Mouse (Mus musculus) kidney, embryonic 14.5 days (tissue): ENCODE data around the gene Dcaf15. TPM values are rescaled to one million over a fixed set of nuclear protein-coding genes. Genes with fewer than 3 reads are reported as not detected.

ENCODE experiments used
- ATAC-seq: fragments of 200-750 bp; cut with Nextera tagmentation; 2 replicates; pipeline ENCODE4 v1.8.0; 2017; ENCODE audit warnings: moderate number of reproducible peaks, mild to moderate bottlenecking, moderate TSS enrichment, moderate library complexity; ENCODE audit not compliant: low FRiP score, low TSS enrichment
- H3K27ac ChIP-seq: fragments of 300-500 bp; sonication (generic); 2 replicates; pipeline ENCODE4 v1.5.1; 2014; ENCODE audit warnings: low read depth, mild to moderate bottlenecking, low read length, moderate library complexity, mixed read lengths
- H3K27me3 ChIP-seq: fragments of 300-500 bp; sonication (generic); 2 replicates; pipeline ENCODE4 v1.6.1; 2014; ENCODE audit warnings: mild to moderate bottlenecking, low read length; ENCODE audit not compliant: control insufficient read depth, insufficient read depth
- H3K36me3 ChIP-seq: fragments of 300-500 bp; sonication (generic); 2 replicates; pipeline ENCODE4 v1.6.1; 2014; ENCODE audit warnings: low read length, mixed read lengths; ENCODE audit not compliant: control insufficient read depth, insufficient read depth
- H3K4me1 ChIP-seq: fragments of 300-500 bp; sonication (generic); 2 replicates; pipeline ENCODE4 v1.6.1; 2014; ENCODE audit warnings: low read length, mixed read lengths; ENCODE audit not compliant: control insufficient read depth, insufficient read depth
- H3K4me2 ChIP-seq: fragments of 300-500 bp; sonication (generic); replicated peaks from 2 replicates; pipeline ENCODE4 v1.6.1; 2014; ENCODE audit warnings: low read depth, mild to moderate bottlenecking, low read length
- H3K4me3 ChIP-seq: fragments of 300-500 bp; sonication (generic); 2 replicates; pipeline ENCODE4 v1.5.1; 2014; ENCODE audit warnings: mild to moderate bottlenecking, low read length
- H3K9ac ChIP-seq: fragments of 300-500 bp; sonication (generic); 2 replicates; pipeline ENCODE4 v1.6.1; 2014; ENCODE audit warnings: low read depth, mild to moderate bottlenecking, low read length, moderate library complexity
- H3K9me3 ChIP-seq: fragments of 300-500 bp; sonication (generic); 2 replicates; pipeline ENCODE4 v1.6.1; 2016; ENCODE audit warnings: low read length; ENCODE audit not compliant: control insufficient read depth
- WGBS: fragments of 180-500 bp; shearing (Covaris S2); extraction: QIAGEN DNeasy Blood & Tissue Kit; methylation state at CpG from one replicate; pipeline ENCODE4 v1.1.7; 2014; 5-methylcytosine and 5-hydroxymethylcytosine counted together
- polyA plus RNA-seq: library from polyadenylated mRNA; unstranded; fragments of >200 nt; fragmentation: Nextera tagmentation; extraction: Ambion mirVana; gene quantifications from 2 replicates; pipeline ENCODE4 v1.2.1, GENCODE M21; 2014

Dcaf15 gene
- polyA plus RNA-seq, 1 experiment from 2014 or later = 10.4 TPM

DNA sequence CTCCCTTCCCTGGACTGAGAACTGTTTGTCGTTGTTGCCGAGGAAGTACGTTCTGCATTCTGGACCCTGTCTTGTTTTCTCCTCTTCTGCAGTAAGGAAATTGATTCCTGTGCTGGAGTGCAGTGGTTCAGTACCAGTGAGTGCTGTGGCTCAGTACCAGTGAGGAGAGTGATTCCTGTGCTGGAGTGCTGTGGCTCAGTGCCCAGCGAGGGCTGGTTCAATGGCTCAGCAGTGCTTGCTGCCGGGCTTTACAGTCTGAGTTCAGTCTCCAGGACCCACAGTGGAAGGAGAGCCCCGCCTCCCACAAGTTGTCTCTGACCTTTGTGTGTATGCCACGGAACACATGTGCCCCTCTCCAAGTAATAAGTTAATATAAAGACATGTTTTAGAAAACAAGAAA, 17.4 kb downstream of the Dcaf15 start:
- 88% methylated on average over 7 of the region's 7 CpGs for WGBS
- ATAC-seq = no peak
- peaks cover 75% of the 10 kb centered on the region for H3K36me3 ChIP-seq
- no peaks in the 10 kb centered on the region for H3K27me3 ChIP-seq
- no peaks in the 10 kb centered on the region for H3K9me3 ChIP-seq
- H3K4me3 ChIP-seq = no peak overlapping the region
- no peak overlapping the region for H3K27ac ChIP-seq
- no peaks in the 10 kb centered on the region for H3K4me1 ChIP-seq
- H3K4me2 ChIP-seq = no peak overlapping the region
- no peak overlapping the region for H3K9ac ChIP-seq

DNA sequence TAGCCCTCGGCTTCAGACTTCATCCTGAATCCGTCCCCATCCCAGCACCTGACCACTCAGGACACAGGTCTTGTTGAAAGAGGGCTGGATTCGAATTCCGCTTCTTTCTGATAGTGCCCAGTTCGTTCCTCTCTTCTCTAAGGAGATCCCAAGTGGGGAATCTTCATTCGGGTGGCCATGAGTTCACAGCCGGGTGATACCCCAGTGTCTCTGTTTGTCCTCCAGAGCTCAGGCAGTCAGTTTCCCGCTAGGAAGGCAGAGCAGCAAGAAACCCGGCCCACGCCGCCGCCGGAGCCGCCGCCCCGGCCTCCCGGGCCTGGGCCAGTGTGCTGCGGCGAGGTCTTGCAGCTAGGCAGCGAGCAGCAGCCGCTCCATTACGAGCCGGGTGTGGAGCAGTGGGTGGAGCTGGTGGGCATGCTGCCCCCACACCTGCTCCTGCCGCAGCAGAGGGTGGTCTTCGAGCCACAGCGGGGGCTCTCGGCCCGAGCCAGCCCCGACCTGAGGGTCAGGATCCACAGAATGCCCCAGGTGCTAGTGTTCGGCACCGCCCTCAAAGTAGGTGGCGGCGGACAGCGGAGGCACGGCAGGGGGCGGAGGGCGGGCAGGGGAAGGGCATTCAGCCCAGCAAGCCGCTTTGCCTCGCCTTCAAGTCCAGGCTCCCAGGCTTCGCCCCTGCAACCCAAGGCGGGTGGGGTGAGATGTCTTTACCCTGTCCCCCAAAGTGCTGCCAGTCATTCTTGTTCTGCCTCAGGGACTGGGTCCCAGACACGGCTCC, 20.0 kb downstream of the Dcaf15 start:
- H3K9ac ChIP-seq = no peak overlapping the region
- no peaks in the 10 kb centered on the region for H3K4me1 ChIP-seq
- peaks cover 79% of the 10 kb centered on the region for H3K36me3 ChIP-seq
- no peaks in the 10 kb centered on the region for H3K27me3 ChIP-seq
- no peak for ATAC-seq
- no peak overlapping the region for H3K27ac ChIP-seq
- no peaks in the 10 kb centered on the region for H3K9me3 ChIP-seq
- WGBS = 50% methylated on average over 42 of the region's 42 CpGs
- H3K4me2 ChIP-seq = no peak overlapping the region
- H3K4me3 ChIP-seq = no peak overlapping the region

DNA sequence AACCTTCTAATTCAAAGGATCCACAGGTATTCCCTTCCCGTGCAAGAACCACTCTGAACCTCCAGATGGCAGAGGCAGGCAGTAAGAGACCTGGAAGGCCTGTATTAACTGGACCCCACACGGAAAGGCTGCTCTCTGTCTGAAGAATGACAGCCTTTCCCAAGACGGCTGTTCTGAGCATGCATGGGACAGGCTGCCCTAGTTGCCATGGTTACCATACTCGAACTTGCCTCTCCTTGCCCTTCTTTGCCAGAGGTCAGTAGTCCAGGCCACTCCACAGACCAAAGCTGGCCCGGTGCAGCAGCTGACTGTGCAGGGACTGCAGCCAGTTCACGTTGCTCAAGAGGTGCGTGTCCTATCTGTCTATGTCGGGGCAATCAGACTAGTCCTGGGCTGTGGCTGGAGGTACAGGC, 20.7 kb downstream of the Dcaf15 start:
- Histone ChIP-seq H3K9ac (no peak overlapping the region), H3K36me3 (peaks cover 72% of the 10 kb centered on the region), H3K27ac (no peak overlapping the region), H3K4me2 (no peak overlapping the region), H3K27me3 (no peaks in the 10 kb centered on the region), H3K9me3 (no peaks in the 10 kb centered on the region), H3K4me3 (no peak overlapping the region), H3K4me1 (no peaks in the 10 kb centered on the region)
- WGBS = 39% methylated on average over 8 of the region's 8 CpGs
- ATAC-seq = 0 out of 2 replicates have a peak, but pooled peaks have one; percentile 22

DNA sequence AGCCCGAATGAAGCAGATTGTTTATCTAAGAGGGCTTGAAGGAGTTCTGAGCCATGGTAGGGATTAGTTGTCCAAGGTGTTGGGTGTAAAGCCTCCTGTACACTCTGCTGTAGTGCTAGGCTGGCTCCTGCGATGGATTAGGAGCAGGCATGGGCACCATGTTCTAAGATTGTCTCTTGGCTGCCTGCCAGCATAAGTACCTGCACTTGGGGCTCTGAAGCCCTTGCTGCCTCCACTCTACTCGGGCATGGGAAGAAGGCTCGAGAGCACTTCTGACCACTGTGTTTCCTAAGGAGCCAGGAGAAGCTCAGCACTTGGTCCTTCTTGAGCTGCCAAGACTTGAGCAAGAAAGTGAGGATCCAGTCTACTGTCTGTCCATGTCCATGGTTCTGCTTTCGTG, 25.4 kb downstream of the Dcaf15 start:
- ATAC-seq = no peak
- H3K9ac ChIP-seq = no peak overlapping the region
- H3K36me3 ChIP-seq = peaks cover 53% of the 10 kb centered on the region
- 82% methylated on average over 5 of the region's 5 CpGs for WGBS
- no peak overlapping the region for H3K4me2 ChIP-seq
- no peaks in the 10 kb centered on the region for H3K4me1 ChIP-seq
- H3K27me3 ChIP-seq = no peaks in the 10 kb centered on the region
- no peaks in the 10 kb centered on the region for H3K9me3 ChIP-seq
- H3K27ac ChIP-seq = no peak overlapping the region
- no peak overlapping the region for H3K4me3 ChIP-seq

DNA sequence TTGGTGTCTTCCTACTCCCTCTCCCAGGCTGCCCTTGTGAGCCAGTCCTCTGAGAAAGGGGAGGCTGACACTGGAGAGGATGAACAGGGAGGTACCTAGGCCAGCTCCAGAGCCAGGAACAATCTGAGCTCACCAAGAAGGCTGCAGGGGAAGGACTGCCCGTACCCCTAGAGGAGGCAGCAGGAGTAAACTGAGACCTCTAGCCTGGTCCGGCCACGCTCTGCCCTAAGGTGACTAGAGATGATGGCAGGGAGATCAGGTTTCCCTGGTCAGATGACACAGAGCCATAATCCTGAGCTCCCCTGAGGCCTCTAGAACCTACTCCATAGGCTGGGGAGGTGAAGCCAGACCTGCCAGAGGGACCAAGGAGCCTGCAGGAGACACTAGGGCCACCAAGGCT, 27.7 kb downstream of the Dcaf15 start:
- Histone ChIP-seq H3K4me2 (no peak overlapping the region), H3K4me3 (no peak overlapping the region), H3K9ac (no peak overlapping the region), H3K4me1 (peaks cover 9% of the 10 kb centered on the region), H3K9me3 (no peaks in the 10 kb centered on the region), H3K27me3 (no peaks in the 10 kb centered on the region), H3K36me3 (peaks cover 32% of the 10 kb centered on the region), H3K27ac (no peak overlapping the region)
- ATAC-seq = no peak
- 28% methylated on average over 3 of the region's 3 CpGs for WGBS

DNA sequence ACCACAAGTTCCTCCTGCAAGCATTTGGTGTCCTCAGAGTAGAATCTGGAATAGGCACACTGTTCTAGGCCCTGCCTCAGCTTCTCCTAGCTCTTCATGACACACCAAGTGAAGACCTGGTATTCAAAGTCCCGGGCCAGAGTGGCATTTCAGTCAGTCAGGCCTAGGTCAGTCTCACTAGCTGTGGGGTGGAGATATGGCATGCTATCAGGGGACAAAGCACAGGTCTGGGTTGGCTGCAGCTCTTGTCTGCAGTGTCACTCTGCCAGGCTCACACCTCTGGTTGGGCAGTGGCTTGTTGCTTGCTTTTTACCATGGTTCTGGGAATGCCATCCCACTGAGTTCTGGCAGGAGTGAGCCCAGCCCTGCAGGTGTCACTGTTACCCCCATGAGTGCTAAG, 28.2 kb downstream of the Dcaf15 start:
- H3K27ac ChIP-seq = no peak overlapping the region
- H3K4me2 ChIP-seq = no peak overlapping the region
- H3K4me1 ChIP-seq = peaks cover 9% of the 10 kb centered on the region
- WGBS = 87% methylated on average over 1 of the region's 1 CpGs
- ATAC-seq = no peak
- no peak overlapping the region for H3K9ac ChIP-seq
- no peaks in the 10 kb centered on the region for H3K9me3 ChIP-seq
- no peaks in the 10 kb centered on the region for H3K27me3 ChIP-seq
- peaks cover 30% of the 10 kb centered on the region for H3K36me3 ChIP-seq
- H3K4me3 ChIP-seq = no peak overlapping the region

DNA sequence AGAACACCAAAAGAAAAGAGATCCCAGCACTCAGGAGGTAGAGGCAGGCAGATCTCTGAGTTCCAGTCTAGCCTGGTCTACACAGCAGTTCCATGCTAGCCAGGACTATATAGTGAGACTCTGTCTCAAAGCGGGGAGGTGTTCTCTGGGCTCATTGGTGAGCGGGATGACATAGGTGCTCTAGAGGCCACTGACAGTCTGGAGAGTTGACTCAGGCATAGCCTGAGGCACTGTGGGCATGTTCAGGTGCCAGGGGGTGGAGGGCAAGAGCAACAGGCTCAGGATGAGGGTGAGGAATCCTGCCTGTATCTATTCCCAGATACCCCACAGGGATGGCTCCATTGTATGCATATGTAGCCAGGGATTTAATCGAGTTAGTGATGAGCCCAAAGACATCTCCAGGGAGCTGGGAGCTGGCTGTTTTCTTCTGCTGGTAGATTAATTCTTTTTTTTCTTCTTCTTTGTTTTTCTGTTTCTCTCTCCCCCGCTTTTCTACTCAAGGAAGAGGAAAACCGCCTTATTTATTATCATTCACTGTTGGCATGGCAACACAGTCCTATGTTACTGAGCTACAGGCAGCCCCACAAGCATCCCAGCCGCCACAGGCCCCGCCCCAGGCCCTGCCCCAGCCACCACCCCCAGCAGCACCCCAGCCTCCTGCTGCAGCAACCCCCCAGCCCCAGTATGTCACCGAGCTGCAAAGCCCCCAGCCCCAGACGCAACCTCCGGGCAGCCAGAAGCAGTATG, 31.2 kb downstream of the Dcaf15 start:
- peaks cover 12% of the 10 kb centered on the region; the same call in 1 of the 2 replicates for H3K36me3 ChIP-seq
- H3K27ac ChIP-seq = no peak overlapping the region
- H3K9ac ChIP-seq = no peak overlapping the region
- H3K9me3 ChIP-seq = no peaks in the 10 kb centered on the region
- no peak for ATAC-seq
- no peak overlapping the region for H3K4me3 ChIP-seq
- H3K4me2 ChIP-seq = no peak overlapping the region
- peaks cover 25% of the 10 kb centered on the region for H3K4me1 ChIP-seq
- WGBS = 58% methylated on average over 10 of the region's 10 CpGs
- H3K27me3 ChIP-seq = no peaks in the 10 kb centered on the region

DNA sequence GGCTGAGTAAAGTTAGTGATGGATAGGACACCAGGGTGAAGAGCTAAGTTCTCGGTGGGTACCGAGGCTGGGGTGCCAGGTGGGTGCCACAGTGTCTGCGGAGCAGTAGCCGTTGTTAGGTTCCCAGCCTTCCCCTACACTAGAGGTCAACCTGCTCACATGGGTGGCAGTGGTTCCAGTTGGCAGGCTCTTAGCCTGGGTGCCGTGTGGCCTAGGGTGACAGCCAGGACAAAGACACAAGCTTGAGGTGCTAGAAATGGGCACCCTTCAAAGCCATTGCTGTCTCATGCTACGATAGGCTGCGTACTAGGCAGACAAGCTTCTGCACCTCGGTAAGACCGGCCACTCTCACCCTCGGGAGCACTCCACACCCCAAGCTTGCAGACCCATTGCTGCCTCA, 32.2 kb downstream of the Dcaf15 start:
- H3K4me1 ChIP-seq = peaks cover 36% of the 10 kb centered on the region
- no peak overlapping the region for H3K27ac ChIP-seq
- no peak for ATAC-seq
- 90% methylated on average over 10 of the region's 10 CpGs for WGBS
- H3K4me2 ChIP-seq = no peak overlapping the region
- H3K27me3 ChIP-seq = no peaks in the 10 kb centered on the region
- H3K4me3 ChIP-seq = no peak overlapping the region
- H3K9ac ChIP-seq = no peak overlapping the region
- H3K36me3 ChIP-seq = peaks cover 9% of the 10 kb centered on the region; the same call in 1 of the 2 replicates
- no peaks in the 10 kb centered on the region for H3K9me3 ChIP-seq

DNA sequence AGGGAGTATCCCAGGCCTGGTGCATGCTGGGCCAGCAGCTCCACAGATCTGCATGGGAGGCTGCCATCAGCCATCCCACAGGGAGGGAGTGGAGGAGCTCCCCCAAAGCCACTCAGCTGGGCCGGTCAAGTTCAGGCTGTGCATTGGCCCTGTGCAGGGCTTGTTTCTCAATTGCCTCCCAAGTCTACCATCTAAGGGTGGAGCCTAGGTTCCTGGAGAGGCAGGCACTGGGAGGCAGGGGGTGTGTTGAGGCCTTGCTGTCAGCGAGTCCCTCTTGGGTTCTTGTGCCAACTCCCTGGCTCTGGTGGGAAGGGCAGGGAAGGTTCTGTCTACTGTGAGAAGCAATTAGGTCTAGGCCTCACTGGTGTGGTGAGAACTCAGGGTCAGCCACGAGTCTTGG, 32.6 kb downstream of the Dcaf15 start:
- no peak overlapping the region for H3K4me2 ChIP-seq
- H3K9me3 ChIP-seq = no peaks in the 10 kb centered on the region
- no peak overlapping the region for H3K27ac ChIP-seq
- H3K9ac ChIP-seq = no peak overlapping the region
- H3K4me1 ChIP-seq = peaks cover 36% of the 10 kb centered on the region
- ATAC-seq = no peak
- WGBS = 60% methylated on average over 3 of the region's 3 CpGs
- H3K27me3 ChIP-seq = no peaks in the 10 kb centered on the region
- no peak overlapping the region for H3K4me3 ChIP-seq
- peaks cover 9% of the 10 kb centered on the region; the same call in 1 of the 2 replicates for H3K36me3 ChIP-seq
